Mouse (Mus musculus): ENCODE measurements around the gene Nol4l.

Gene Nol4l

DNA sequence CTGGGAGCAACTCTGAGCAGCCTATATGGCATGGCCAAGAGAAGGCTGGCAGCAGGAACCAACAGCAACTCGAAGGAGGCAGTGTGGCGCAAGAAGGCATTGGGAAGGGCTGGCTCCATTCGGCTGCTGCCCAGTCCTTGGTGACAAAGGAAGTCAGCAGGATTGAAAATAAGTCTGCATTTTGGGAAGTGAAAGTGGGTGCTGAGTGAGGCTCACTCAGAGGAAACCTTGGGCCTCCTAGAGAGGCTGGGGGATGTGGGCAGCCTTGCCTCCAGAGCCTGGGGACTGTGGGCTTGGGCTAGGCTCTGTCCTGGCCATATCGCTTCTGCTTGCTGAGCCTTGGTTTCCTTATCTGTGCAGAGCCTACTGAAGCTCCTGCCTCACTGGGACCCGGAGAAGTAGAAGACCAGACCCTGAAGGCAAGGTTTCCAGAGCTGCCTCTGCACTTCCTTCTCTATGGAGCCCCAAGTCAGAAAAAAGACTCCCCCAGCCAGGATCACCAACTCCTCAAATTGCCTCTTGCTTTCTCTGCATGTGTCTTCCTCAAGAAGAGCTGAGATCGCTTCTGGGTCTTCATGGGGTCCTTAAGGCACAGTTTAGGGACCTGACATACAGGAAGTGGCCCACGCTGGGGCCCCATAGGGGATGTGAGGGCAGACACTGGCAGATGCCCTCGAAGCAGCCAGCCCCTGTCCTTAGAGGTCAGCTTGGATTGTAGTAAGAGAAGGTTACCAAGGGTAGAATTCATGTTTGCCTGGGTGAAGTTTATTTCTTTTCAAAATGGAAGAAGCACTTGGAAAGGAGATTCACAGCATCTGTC is 14.3 kb upstream of the Nol4l start:
- no peak for DNase-seq (ENCODE audit: low spot score)

DNA sequence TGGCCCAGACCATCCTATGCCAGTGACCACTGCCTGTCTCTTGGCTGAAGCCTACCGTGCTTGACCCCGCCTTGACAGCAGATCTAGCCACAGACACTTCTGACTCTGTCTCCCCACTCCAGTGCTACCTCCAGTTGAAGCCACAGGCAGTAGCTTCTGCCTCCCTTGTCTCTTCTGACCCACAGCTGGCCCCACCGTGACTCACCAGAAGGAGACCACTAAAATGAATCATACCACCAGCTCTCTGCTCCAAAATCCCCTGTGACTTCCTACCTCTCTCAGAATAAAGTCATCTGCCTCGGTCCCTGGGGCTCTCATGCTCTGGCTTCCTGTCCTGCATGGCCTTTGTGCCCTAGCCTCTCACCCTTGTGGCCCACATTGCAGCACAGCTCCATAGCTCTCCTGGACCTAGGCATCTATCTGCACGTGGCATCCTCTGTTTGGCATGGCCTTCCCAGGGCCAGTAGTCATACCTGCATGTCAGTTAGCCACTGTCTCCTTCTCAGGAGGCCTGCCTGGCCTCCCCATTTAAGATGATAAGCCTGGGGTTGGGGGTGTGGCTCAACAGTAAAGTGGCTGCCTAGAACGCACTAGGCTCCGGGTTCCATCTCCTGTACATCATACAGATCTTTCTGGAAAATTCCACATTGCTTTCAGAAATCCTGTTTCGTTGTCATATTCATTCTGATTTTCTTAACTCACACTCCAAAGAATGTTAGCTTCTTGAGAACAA is 13.3 kb upstream of the Nol4l start:
- no peak for DNase-seq (ENCODE audit: low spot score)

- DNase-seq (ENCODE audit: low spot score), result no peak
Measured at GRCm38 (mm10) chr2:153538898-153539297, 9.1 kb upstream of the Nol4l start.

DNA sequence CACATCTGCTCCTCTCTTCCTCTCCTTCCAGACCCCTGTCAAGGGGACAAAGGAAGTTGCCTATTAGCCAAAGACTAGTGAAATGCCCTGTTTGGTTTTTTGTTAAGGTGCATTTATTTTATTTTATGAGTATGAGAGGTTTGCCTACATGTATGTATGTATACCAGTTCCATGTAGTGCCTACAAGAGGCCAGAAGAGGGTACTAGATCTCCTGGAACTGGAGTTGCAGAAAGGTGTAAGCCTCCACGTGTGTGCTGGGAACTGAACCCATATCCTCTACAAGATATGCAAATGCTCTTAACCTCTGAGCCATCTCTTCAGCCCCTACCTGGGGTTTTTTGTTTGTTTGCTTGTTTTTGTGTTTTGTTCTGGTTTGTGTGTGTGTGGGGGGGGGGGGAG is 4.2 kb upstream of the Nol4l start:
- DNase-seq (ENCODE audit: low spot score), result no peak

DNA sequence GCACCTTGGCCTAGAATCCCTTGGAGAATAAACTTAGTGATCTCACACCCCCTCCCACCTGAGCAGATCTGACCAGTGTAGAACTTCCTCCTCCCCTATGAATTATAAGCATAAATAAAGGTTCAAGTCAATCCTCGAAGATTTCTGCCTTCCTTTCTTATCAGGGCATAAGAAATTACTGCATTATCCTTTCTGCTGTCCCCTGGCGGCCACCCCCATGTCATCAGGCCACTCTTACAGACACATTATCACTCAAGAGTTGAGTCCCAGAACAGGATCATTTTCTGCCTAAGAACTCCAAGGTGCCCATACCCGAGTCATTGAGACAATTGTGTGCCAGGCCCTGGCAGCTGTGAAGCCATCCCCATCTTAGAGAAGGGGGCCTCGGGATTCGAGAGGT is 1.2 kb upstream of the Nol4l start:
- no peak for DNase-seq (ENCODE audit: low spot score)

- DNase-seq (ENCODE audit: low spot score), result no peak
Measured at GRCm38 (mm10) chr2:153529365-153529781, 398 bp downstream of the Nol4l start.

GRCm38 (mm10) chr2:153528571-153529364 is 1.0 kb downstream of the Nol4l start:
- DNase-seq (ENCODE audit: low spot score), result no peak

GRCm38 (mm10) chr2:153527580-153528531 is 1.9 kb downstream of the Nol4l start:
- DNase-seq (ENCODE audit: low spot score), result peak; percentile 51

DNA sequence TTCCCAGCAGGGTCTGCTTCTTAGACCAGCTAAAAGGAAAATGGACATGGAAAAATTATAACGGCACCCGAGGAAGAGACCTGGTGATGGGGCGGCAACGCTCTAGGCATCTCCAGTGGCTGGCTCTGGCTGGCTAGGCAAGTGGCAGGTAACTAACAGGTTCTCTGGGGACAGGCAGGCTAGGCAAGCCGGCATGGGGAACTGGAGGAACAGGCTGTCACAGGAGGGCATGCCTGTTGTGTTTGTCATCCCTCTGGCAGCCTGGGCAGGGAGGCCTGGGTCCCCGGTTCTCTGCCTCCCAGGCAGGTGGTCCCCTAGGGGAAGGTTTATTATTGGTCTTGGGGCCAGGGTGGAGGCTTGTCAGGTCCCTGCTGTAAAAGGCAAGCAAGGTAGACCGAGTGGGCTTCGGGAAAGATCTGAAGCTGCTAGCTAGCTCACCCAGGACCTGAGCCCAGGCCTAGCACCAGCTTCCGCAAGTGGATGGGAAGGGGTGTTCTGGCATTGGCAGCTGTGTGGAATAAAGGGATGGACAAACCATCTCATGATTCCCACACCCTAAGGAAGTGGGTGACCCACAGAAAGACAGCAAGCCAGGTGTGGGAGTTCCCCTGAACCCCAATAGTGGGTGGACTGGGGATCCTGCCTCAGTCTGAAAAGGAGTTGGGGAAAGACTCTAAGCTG is 2.8 kb downstream of the Nol4l start:
- DNase-seq (ENCODE audit: low spot score), result no peak

GRCm38 (mm10) chr2:153525906-153526311 is 3.9 kb downstream of the Nol4l start:
- DNase-seq (ENCODE audit: low spot score), result no peak

GRCm38 (mm10) chr2:153524727-153525126 is 5.0 kb downstream of the Nol4l start:
- no peak for DNase-seq (ENCODE audit: low spot score)

GRCm38 (mm10) chr2:153523656-153524055 is 6.1 kb downstream of the Nol4l start:
- DNase-seq (ENCODE audit: low spot score), result no peak

DNA sequence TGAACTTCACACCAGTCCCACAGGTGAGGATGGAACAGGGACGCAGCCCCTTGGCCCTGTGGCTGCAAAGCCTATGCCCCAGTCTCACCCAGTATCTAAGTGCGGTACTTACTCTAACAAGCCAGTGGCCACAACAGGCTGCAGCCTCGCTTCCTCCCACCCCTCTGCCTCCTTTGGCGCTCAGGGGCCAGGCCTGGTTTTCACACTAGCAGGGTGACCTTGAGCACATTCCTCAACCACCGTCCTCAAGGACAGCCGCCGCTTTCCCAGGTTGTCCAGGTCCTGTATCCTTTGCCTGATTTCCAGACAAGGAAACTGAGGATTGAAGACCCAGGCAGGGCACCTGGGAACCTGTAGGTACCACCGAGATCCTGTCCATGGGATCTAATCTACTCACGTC is 6.6 kb downstream of the Nol4l start:
- no peak for DNase-seq (ENCODE audit: low spot score)

GRCm38 (mm10) chr2:153522270-153522669 is 7.5 kb downstream of the Nol4l start:
- no peak for DNase-seq (ENCODE audit: low spot score)

- no peak for DNase-seq (ENCODE audit: low spot score)
Measured at GRCm38 (mm10) chr2:153520057-153520456, 9.7 kb downstream of the Nol4l start.

- DNase-seq (ENCODE audit: low spot score), result no peak
Measured at GRCm38 (mm10) chr2:153516961-153517360, 12.8 kb downstream of the Nol4l start.

GRCm38 (mm10) chr2:153515582-153515981 is 14.2 kb downstream of the Nol4l start:
- DNase-seq (ENCODE audit: low spot score), result no peak

GRCm38 (mm10) chr2:153514497-153515380 is 15.0 kb downstream of the Nol4l start:
- no peak for DNase-seq (ENCODE audit: low spot score)

DNA sequence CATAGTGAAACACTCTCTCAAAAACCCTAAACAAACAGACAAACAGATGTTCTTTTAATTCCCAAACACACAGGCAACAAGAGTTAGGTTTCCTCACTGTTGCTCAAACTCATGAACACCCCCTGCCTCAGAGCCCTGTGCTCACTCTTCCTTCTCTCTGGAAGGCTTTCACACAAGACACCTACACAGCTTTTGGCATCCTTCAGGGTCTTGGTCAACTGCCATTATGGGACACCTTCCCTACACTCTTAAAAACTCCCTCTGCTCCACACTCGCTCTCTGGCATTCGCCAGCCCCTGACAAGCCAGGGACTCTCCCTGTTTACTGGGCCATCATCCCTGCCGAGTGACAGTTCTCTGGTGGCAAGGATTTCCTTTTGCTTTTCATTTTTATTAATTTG is 15.8 kb downstream of the Nol4l start:
- DNase-seq (ENCODE audit: low spot score), result no peak
